Mouse (Mus musculus) lung, postnatal 0 days (tissue): ENCODE measurements at regions not wholly inside any gene's neighbourhood (a gene's known extent, or its start where the extent isn't known, plus 50 kb on each side); places are given as distances from the start of the nearest gene placed in this dataset.

ENCODE experiments used
- ATAC-seq: fragments of 200-750 bp; cut with Nextera tagmentation; 2 replicates; pipeline ENCODE4 v1.8.0; 2017; ENCODE audit warnings: moderate library complexity
- DNase-seq: peaks from one replicate; pipeline ENCODE4 v3.0.0-alpha.2; 2016; ENCODE audit warnings: low spot score
- H3K27ac ChIP-seq: fragments of 300-500 bp; sonication (generic); 2 replicates; pipeline ENCODE4 v1.5.1; 2014; ENCODE audit warnings: antibody characterized with exemption, mild to moderate bottlenecking, low read length, mixed read lengths
- H3K27me3 ChIP-seq: fragments of 300-500 bp; sonication (generic); replicated peaks from 2 replicates; pipeline ENCODE4 v1.6.1; 2014; ENCODE audit warnings: low read length, mixed read lengths; ENCODE audit not compliant: insufficient read depth
- H3K36me3 ChIP-seq: fragments of 300-500 bp; sonication (generic); 2 replicates; pipeline ENCODE4 v1.6.1; 2014; ENCODE audit warnings: low read length, mixed read lengths; ENCODE audit not compliant: insufficient read depth
- H3K4me1 ChIP-seq: fragments of 300-500 bp; sonication (generic); 2 replicates; pipeline ENCODE4 v1.6.1; 2014; ENCODE audit warnings: antibody characterized with exemption, low read depth, low read length, mixed read lengths; ENCODE audit not compliant: insufficient read depth
- H3K4me2 ChIP-seq: fragments of 300-500 bp; sonication (generic); replicated peaks from 2 replicates; pipeline ENCODE4 v1.6.1; 2014; ENCODE audit warnings: low read depth, mild to moderate bottlenecking, low read length, moderate library complexity, mixed read lengths
- H3K4me3 ChIP-seq: fragments of 300-500 bp; sonication (generic); 2 replicates; pipeline ENCODE4 v1.5.1; 2014; ENCODE audit warnings: low read depth, low read length
- H3K9ac ChIP-seq: fragments of 300-500 bp; sonication (generic); replicated peaks from 2 replicates; pipeline ENCODE4 v1.6.1; 2014; ENCODE audit warnings: low read depth, mild to moderate bottlenecking
- H3K9me3 ChIP-seq: fragments of 300-500 bp; sonication (generic); 2 replicates; pipeline ENCODE4 v1.6.1; 2016; ENCODE audit warnings: low read length, mixed read lengths
- CTCF ChIP-seq: IDR thresholded peaks from 2 replicates; pipeline ENCODE4 v1.5.1; 2016; ENCODE audit warnings: antibody characterized with exemption, mild to moderate bottlenecking
- EP300 ChIP-seq: IDR thresholded peaks from 2 replicates; pipeline ENCODE4 v1.6.1; 2016; ENCODE audit warnings: antibody characterized with exemption, mild to moderate bottlenecking, control low read depth
- WGBS: fragments of 180-500 bp; shearing (Covaris S2); extraction: QIAGEN DNeasy Blood & Tissue Kit; methylation state at CpG from one replicate; pipeline ENCODE4 v1.1.7; 2014; 5-methylcytosine and 5-hydroxymethylcytosine counted together

GRCm38 (mm10) chr13:107665775-107666174, 378.5 kb upstream of the Smim15 start:
- Histone ChIP-seq H3K4me3 (no peak overlapping the region), H3K9ac (no peak overlapping the region), H3K4me2 (no peak overlapping the region), H3K4me1 (no peaks in the 10 kb centered on the region), H3K27ac (no peak overlapping the region), H3K36me3 (no peaks in the 10 kb centered on the region), H3K9me3 (no peaks in the 10 kb centered on the region), H3K27me3 (no peaks in the 10 kb centered on the region)
- ATAC-seq (no peak), DNase-seq (no peak)
- WGBS: 74% methylated on average over 6 of the region's 6 CpGs
- TF ChIP-seq EP300 (no peak), CTCF (no peak)

DNA sequence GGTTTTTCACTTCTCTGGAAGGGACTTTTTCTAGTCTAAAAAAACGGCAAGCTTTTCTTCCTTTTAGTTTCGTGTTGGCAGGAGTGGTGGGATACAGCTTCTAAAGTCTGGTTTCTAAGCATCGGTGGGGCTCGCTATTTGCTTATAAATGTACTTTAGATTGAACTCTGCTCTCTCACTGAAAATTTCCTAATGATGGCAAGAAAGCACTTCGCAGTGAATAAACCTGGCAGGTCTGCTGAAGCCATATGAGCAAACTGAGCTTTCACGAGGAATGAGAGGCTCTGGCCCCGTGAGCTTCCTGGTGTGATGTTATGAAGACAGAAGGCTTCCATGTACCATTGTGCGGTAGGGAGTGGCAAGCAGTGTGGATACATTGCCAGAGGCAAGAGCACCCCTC, 380.0 kb upstream of the Smim15 start:
- no peaks in the 10 kb centered on the region for H3K4me1 ChIP-seq
- ATAC-seq (no peak), DNase-seq (no peak)
- H3K4me3 ChIP-seq: no peak overlapping the region
- no peak overlapping the region for H3K9ac ChIP-seq
- no peaks in the 10 kb centered on the region for H3K27me3 ChIP-seq
- H3K27ac ChIP-seq: no peak overlapping the region
- no peaks in the 10 kb centered on the region for H3K36me3 ChIP-seq
- WGBS: 50% methylated on average over 8 of the region's 8 CpGs
- no peaks in the 10 kb centered on the region for H3K9me3 ChIP-seq
- TF ChIP-seq CTCF (no peak), EP300 (no peak)
- H3K4me2 ChIP-seq: no peak overlapping the region

GRCm38 (mm10) chr13:107663745-107664144, 380.5 kb upstream of the Smim15 start:
- TF ChIP-seq CTCF (no peak), EP300 (no peak)
- Histone ChIP-seq H3K36me3 (no peaks in the 10 kb centered on the region), H3K9ac (no peak overlapping the region), H3K27me3 (no peaks in the 10 kb centered on the region), H3K9me3 (no peaks in the 10 kb centered on the region), H3K4me2 (no peak overlapping the region), H3K4me1 (no peaks in the 10 kb centered on the region), H3K4me3 (no peak overlapping the region), H3K27ac (no peak overlapping the region)
- WGBS: 46% methylated on average over 12 of the region's 12 CpGs
- DNase-seq (no peak), ATAC-seq (no peak)

DNA sequence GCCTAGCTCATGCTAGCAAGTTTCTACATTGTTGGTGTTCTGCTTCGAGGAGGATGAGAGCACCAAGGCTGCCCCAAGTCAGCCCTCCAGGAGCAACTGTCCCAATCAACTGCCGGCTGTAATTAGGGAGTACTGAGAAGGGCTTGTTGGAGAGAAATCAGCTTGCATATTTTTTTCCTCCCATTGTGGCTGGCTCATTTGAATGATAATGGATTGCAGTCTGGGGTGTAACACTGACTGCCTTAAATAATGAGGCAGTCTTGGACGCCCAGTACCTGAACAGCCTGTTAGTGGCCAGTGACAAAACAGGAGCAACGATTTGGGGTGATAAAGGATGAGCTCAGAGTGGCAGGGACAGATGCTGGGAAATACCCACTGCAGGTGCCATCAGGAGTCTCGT, 382.8 kb upstream of the Smim15 start:
- Histone ChIP-seq H3K4me2 (no peak overlapping the region), H3K9me3 (no peaks in the 10 kb centered on the region), H3K4me3 (no peak overlapping the region), H3K27me3 (no peaks in the 10 kb centered on the region), H3K9ac (no peak overlapping the region), H3K27ac (no peak overlapping the region), H3K4me1 (no peaks in the 10 kb centered on the region), H3K36me3 (no peaks in the 10 kb centered on the region)
- ATAC-seq (no peak), DNase-seq (no peak)
- 43% methylated on average over 5 of the region's 5 CpGs for WGBS
- no peak for TF ChIP-seq CTCF

- no peaks in the 10 kb centered on the region for H3K27me3 ChIP-seq
- 0 out of 2 replicates have a peak overlapping the region, but pooled peaks have one; percentile 12 for H3K9ac ChIP-seq
- peak overlapping the region; percentile 65 for H3K4me2 ChIP-seq
- TF ChIP-seq CTCF (0 out of 2 replicates have a peak, but pooled peaks have one; percentile 5), EP300 (no peak)
- DNase-seq (peak; percentile 40), ATAC-seq (peak; percentile 50)
- peak overlapping the region; percentile 41 for H3K4me3 ChIP-seq
- H3K36me3 ChIP-seq: no peaks in the 10 kb centered on the region
- H3K27ac ChIP-seq: no peak overlapping the region
- no peaks in the 10 kb centered on the region for H3K9me3 ChIP-seq
- 3% methylated on average over 27 of the region's 27 CpGs for WGBS
- peaks cover 13% of the 10 kb centered on the region; the same call in 1 of the 2 replicates for H3K4me1 ChIP-seq
Measured at GRCm38 (mm10) chr13:107645865-107646645, 398.2 kb upstream of the Smim15 start.

- Histone ChIP-seq H3K4me1 (peaks cover 13% of the 10 kb centered on the region; the same call in 1 of the 2 replicates), H3K4me2 (peak overlapping the region; percentile 65), H3K36me3 (no peaks in the 10 kb centered on the region), H3K27ac (no peak overlapping the region), H3K9me3 (no peaks in the 10 kb centered on the region), H3K9ac (peak overlapping the region; percentile 26; the same call in 1 of the 2 replicates), H3K4me3 (peak overlapping the region; percentile 41), H3K27me3 (no peaks in the 10 kb centered on the region)
- 4% methylated on average over 36 of the region's 36 CpGs for WGBS
- ATAC-seq (peak; percentile 34; the same call in 1 of the 2 replicates), DNase-seq (no peak)
- TF ChIP-seq CTCF: no peak
- TF ChIP-seq EP300: no peak
Measured at GRCm38 (mm10) chr13:107645121-107645864, 399.0 kb upstream of the Smim15 start.
